Mouse (Mus musculus): ENCODE results near the gene Samd5.

- TF ChIP-seq CTCF (IDR thresholded peaks at IDR 0.05; ENCODE audit: extremely low read depth, insufficient read length, insufficient replicate concordance, low read depth, low read length) (no peak), POLR2A (IDR thresholded peaks at IDR 0.05; ENCODE audit: low read depth, low read length) (no peak)
Measured at GRCm38 (mm10) chr10:9676418-9676786, 1.4 kb upstream of the Samd5 start.

All from small intestine, adult 2 months (tissue).